Mouse (Mus musculus): Measurements from ENCODE around the gene Nppc. TPM values are rescaled to one million over a fixed set of nuclear protein-coding genes. Genes with fewer than 3 reads are reported as not detected.

Gene Nppc
- polyA plus RNA-seq, 1 experiment, result not detected

DNA sequence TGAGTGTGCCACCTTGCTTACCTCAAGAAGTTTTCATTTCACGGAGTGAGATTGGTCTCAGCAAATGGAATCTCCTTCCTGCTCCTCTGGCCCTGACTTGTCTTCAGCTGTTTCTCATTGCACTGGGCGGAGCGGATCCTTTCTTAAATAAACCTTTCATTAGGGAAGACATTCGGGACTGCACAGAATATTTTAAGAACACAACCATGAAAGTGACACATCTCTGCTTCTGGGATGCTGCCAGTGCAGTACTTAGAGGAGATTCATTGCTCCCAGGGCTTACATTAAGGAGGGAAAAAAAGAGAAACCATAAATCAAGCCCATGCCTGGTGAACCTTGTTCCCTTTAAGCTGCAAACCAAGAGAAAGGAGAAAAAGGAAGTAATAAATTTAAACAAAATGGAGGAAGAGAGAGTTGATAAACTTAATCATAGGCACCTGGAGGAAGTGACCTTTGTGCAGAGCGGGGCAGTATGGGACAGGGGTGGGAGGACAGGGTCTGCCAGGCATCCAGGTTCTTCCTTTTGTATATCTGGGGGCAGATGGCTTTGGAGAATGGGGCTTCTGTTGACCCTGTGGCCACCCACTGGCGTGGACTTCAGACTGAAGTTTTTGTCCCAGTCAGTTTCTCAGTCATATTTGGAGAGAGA, 37.5 kb downstream of the Nppc start:
- Histone ChIP-seq H3K4me1 (ENCODE audit: control insufficient read depth, insufficient read depth, low read length) (peaks cover 7% of the 10 kb centered on the region), H3K4me3 (ENCODE audit: insufficient read depth, low read length) (no peak overlapping the region), H3K27ac (ENCODE audit: insufficient read depth, low read depth, low read length) (no peak overlapping the region)
- TF ChIP-seq CTCF (IDR thresholded peaks at IDR 0.05; ENCODE audit: low read depth, low read length) (no peak), POLR2A (IDR thresholded peaks at IDR 0.05; ENCODE audit: borderline replicate concordance, low read depth, low read length) (no peak)

DNA sequence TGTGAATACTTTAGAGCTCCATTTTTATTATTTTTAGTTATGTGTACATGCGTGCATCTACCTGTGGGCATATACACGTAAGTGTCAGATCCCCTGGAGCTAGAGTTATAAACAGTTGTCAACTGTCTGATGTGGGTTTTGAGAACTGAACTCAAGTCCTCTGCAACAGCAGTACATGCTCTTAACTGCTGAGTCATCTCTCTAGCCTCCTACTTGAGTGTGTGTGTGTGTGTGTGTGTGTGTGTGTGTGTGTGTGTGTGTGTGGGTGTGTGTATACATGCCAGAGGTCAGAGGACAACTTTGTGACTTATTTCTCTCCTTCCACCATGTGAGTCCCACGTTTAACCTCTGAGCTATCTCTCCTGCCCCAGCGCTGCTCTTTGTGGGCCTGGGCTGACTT, 39.8 kb downstream of the Nppc start:
- H3K4me1 ChIP-seq (ENCODE audit: control insufficient read depth, insufficient read depth, low read length), result peaks cover 7% of the 10 kb centered on the region
- TF ChIP-seq CTCF (IDR thresholded peaks at IDR 0.05; ENCODE audit: low read depth, low read length) (no peak), POLR2A (IDR thresholded peaks at IDR 0.05; ENCODE audit: borderline replicate concordance, low read depth, low read length) (no peak)
- H3K27ac ChIP-seq (ENCODE audit: insufficient read depth, low read depth, low read length), result no peak overlapping the region
- no peak overlapping the region for H3K4me3 ChIP-seq (ENCODE audit: insufficient read depth, low read length)

GRCm38 (mm10) chr1:86629936-86630335, 40.4 kb downstream of the Nppc start:
- peaks cover 7% of the 10 kb centered on the region for H3K4me1 ChIP-seq (ENCODE audit: control insufficient read depth, insufficient read depth, low read length)
- no peak overlapping the region for H3K27ac ChIP-seq (ENCODE audit: insufficient read depth, low read depth, low read length)
- no peak overlapping the region for H3K4me3 ChIP-seq (ENCODE audit: insufficient read depth, low read length)
- TF ChIP-seq POLR2A (IDR thresholded peaks at IDR 0.05; ENCODE audit: borderline replicate concordance, low read depth, low read length) (no peak), CTCF (IDR thresholded peaks at IDR 0.05; ENCODE audit: low read depth, low read length) (no peak)

DNA sequence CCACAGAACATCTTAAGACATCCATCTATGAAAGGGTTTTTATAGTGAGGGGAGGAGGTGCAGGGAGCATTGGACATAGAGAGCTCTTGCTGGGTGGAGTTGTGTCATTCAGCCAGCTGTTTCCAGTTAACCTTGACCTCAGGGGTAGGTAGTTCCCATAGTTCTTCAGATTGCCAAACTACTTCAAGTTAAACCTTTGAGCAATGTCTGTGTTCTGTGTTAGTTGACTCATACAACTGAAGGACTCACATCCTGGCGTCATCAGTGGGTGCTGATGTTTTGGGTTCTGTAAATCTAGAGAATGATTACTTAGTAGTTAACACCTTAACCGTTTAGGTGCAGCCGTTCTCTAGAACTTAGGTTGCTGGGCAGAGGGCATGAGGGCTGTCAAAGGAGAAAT, 42.1 kb downstream of the Nppc start:
- no peak for TF ChIP-seq CTCF (IDR thresholded peaks at IDR 0.05; ENCODE audit: low read depth, low read length)
- TF ChIP-seq POLR2A (IDR thresholded peaks at IDR 0.05; ENCODE audit: borderline replicate concordance, low read depth, low read length), result no peak
- Histone ChIP-seq H3K4me1 (ENCODE audit: control insufficient read depth, insufficient read depth, low read length) (peaks cover 9% of the 10 kb centered on the region), H3K4me3 (ENCODE audit: insufficient read depth, low read length) (no peak overlapping the region), H3K27ac (ENCODE audit: insufficient read depth, low read depth, low read length) (no peak overlapping the region)

GRCm38 (mm10) chr1:86623001-86624000, 47.1 kb downstream of the Nppc start:
- Histone ChIP-seq H3K4me1 (ENCODE audit: control insufficient read depth, insufficient read depth, low read length) (peaks cover 7% of the 10 kb centered on the region), H3K27ac (ENCODE audit: insufficient read depth, low read depth, low read length) (no peak overlapping the region), H3K4me3 (ENCODE audit: insufficient read depth, low read length) (no peak overlapping the region)
- TF ChIP-seq POLR2A (IDR thresholded peaks at IDR 0.05; ENCODE audit: borderline replicate concordance, low read depth, low read length) (no peak), CTCF (IDR thresholded peaks at IDR 0.05; ENCODE audit: low read depth, low read length) (no peak)

DNA sequence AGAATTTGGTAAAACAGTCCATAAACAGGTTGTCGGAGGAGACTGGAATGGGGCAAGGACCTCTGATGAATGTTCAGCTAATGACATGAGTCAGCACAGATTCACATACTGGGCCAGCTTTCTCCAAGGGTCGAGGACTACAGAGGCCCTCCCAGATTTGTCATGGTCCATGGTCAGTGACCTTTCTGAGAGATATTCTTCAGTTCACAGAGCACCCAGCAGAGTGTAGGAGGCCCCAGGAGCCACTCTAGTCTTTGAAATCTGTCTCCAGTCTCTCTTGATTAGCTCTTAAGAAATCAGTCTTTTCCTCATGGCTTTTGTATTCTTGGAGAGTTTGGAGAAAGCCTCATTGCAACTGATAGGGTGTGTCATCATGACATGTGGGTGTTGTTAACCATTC, 48.1 kb downstream of the Nppc start:
- Histone ChIP-seq H3K4me1 (ENCODE audit: control insufficient read depth, insufficient read depth, low read length) (peaks cover 7% of the 10 kb centered on the region), H3K27ac (ENCODE audit: insufficient read depth, low read depth, low read length) (no peak overlapping the region)
- TF ChIP-seq POLR2A (IDR thresholded peaks at IDR 0.05; ENCODE audit: borderline replicate concordance, low read depth, low read length) (no peak), CTCF (IDR thresholded peaks at IDR 0.05; ENCODE audit: low read depth, low read length) (no peak)

GRCm38 (mm10) chr1:86618454-86619125, 51.8 kb downstream of the Nppc start:
- Histone ChIP-seq H3K27ac (ENCODE audit: insufficient read depth, low read depth, low read length) (no peak overlapping the region), H3K4me1 (ENCODE audit: control insufficient read depth, insufficient read depth, low read length) (peaks cover 7% of the 10 kb centered on the region), H3K4me3 (ENCODE audit: insufficient read depth, low read length) (no peak overlapping the region)
- TF ChIP-seq POLR2A (IDR thresholded peaks at IDR 0.05; ENCODE audit: borderline replicate concordance, low read depth, low read length) (no peak), CTCF (IDR thresholded peaks at IDR 0.05; ENCODE audit: low read depth, low read length) (no peak)

More for the DNA sequence above, 48.1 kb downstream of the Nppc start:
- H3K4me3 ChIP-seq (ENCODE audit: insufficient read depth, low read length), result no peak overlapping the region

Other genes with a start within 250 kb of the Nppc start
- gene Nmur1, start 244.3 kb downstream of the Nppc start, polyA plus RNA-seq (2012; ENCODE audit: insufficient read depth, insufficient read length, missing spikeins), result not detected in 2 replicates
- gene Tex44, start 244.2 kb downstream of the Nppc start, polyA plus RNA-seq (2012; ENCODE audit: insufficient read depth, insufficient read length, missing spikeins), result not detected in 2 replicates
- gene Ptma, start 143.8 kb downstream of the Nppc start, polyA plus RNA-seq (2012; ENCODE audit: insufficient read depth, insufficient read length, missing spikeins), result 1,364 and 1,417 TPM in 2 replicates
- gene Pde6d, start 87.9 kb downstream of the Nppc start, polyA plus RNA-seq (2012; ENCODE audit: insufficient read depth, insufficient read length, missing spikeins), result 33.6 and 39.7 TPM in 2 replicates
- 20.9 and 22.4 TPM in 2 replicates for gene Cops7b, start 87.7 kb downstream of the Nppc start, polyA plus RNA-seq (2012; ENCODE audit: insufficient read depth, insufficient read length, missing spikeins)
- gene Dis3l2, start 33.2 kb upstream of the Nppc start, polyA plus RNA-seq (2012; ENCODE audit: insufficient read depth, insufficient read length, missing spikeins), result 13.2 and 13.8 TPM in 2 replicates